Mouse (Mus musculus) C2C12 (cell line): ENCODE measurements around the gene Slc26a3.

Source experiments
- CTCF ChIP-seq: IDR thresholded peaks from one replicate; pipeline ENCODE4 v1.5.1; 2011; ENCODE audit not compliant: control insufficient read depth, insufficient read depth, insufficient read length
- MAX ChIP-seq: IDR thresholded peaks from one replicate; pipeline ENCODE4 v1.6.1; 2011; ENCODE audit warnings: mild to moderate bottlenecking, control low read depth

- no peak for TF ChIP-seq CTCF
- TF ChIP-seq MAX = no peak
Observed at GRCm38 (mm10) chr12:31369656-31370055, 21.0 kb upstream of the Slc26a3 start.
